Mouse (Mus musculus) retina, postnatal 1 day (tissue): Measurements from ENCODE around the gene Zfp940.
A peak's percentile ranks its signal among the peaks of the same experiment; 100 is the strongest.
"Not testable (repeated sequence)": the region's sequence is repeated elsewhere in the genome, so short reads cannot be mapped to it uniquely, and the experiment has no call there.

ENCODE experiments used
- DNase-seq: peaks from one replicate; pipeline ENCODE4 v3.0.0-alpha.2; 2012

Gene Zfp940

GRCm38 (mm10) chr7:29853219-29853842 lies at the start of gene Zfp940:
Gene Zfp940, minus strand, starts transcription at chr7:29853669.
- DNase-seq, result peak; percentile 94

- DNase-seq, result no peak
These were observed 44.9 kb upstream of the Zfp940 start for GRCm38 (mm10) chr7:29898351-29898750.

GRCm38 (mm10) chr7:29892756-29893155 lies 39.3 kb upstream of the Zfp940 start:
- DNase-seq, result no peak

GRCm38 (mm10) chr7:29890501-29890900 lies 37.0 kb upstream of the Zfp940 start:
- no peak for DNase-seq

GRCm38 (mm10) chr7:29880916-29881315 lies 27.4 kb upstream of the Zfp940 start:
- DNase-seq, result no peak

- DNase-seq, result peak; percentile 16
These were observed 26.6 kb upstream of the Zfp940 start for GRCm38 (mm10) chr7:29880056-29880455.

- DNase-seq, result not testable (repeated sequence)
These were observed 24.1 kb upstream of the Zfp940 start for GRCm38 (mm10) chr7:29877561-29877960.

GRCm38 (mm10) chr7:29874256-29874655 lies 20.8 kb upstream of the Zfp940 start:
- DNase-seq, result no peak

GRCm38 (mm10) chr7:29861660-29862059 lies 8.2 kb upstream of the Zfp940 start:
- peak; percentile 6 for DNase-seq

- DNase-seq, result peak; percentile 94
These were observed 6.4 kb upstream of the Zfp940 start, which contains the start of gene Zfp420 for GRCm38 (mm10) chr7:29859532-29860517. Gene Zfp420, plus strand, starts transcription at chr7:29859979.

GRCm38 (mm10) chr7:29852831-29853218 lies 644 bp downstream of the Zfp940 start:
- no peak for DNase-seq

GRCm38 (mm10) chr7:29844616-29845015 lies 8.9 kb downstream of the Zfp940 start:
- no peak for DNase-seq

- DNase-seq, result no peak
These were observed 11.4 kb downstream of the Zfp940 start for GRCm38 (mm10) chr7:29842105-29842504.

- DNase-seq, result no peak
These were observed 14.2 kb downstream of the Zfp940 start for GRCm38 (mm10) chr7:29839256-29839655.

GRCm38 (mm10) chr7:29836816-29837215 lies 16.7 kb downstream of the Zfp940 start:
- peak; percentile 6 for DNase-seq

- DNase-seq, result no peak
These were observed 23.7 kb downstream of the Zfp940 start for GRCm38 (mm10) chr7:29829804-29830203.

- no peak for DNase-seq
These were observed 25.5 kb downstream of the Zfp940 start for GRCm38 (mm10) chr7:29828001-29828400.

- DNase-seq, result peak; percentile 95
These were observed 34.7 kb downstream of the Zfp940 start for GRCm38 (mm10) chr7:29818619-29819254.

- DNase-seq, result peak; percentile 97
These were observed 37.5 kb downstream of the Zfp940 start, which contains the start of gene Zfp790 for GRCm38 (mm10) chr7:29815910-29816429. Gene Zfp790, plus strand, starts transcription at chr7:29816114.

GRCm38 (mm10) chr7:29815061-29815784 lies 38.2 kb downstream of the Zfp940 start:
- DNase-seq, result no peak

- DNase-seq, result no peak
These were observed 39.1 kb downstream of the Zfp940 start for GRCm38 (mm10) chr7:29814381-29814780.

- DNase-seq, result no peak
These were observed 41.2 kb downstream of the Zfp940 start for GRCm38 (mm10) chr7:29812244-29812643.
